Mouse (Mus musculus): ENCODE measurements around the gene Grm3.

- TF ChIP-seq CTCF (IDR thresholded peaks at IDR 0.05; ENCODE audit: borderline replicate concordance, insufficient read depth, low read depth, low read length) (no peak), POLR2A (IDR thresholded peaks at IDR 0.05; ENCODE audit: borderline replicate concordance, insufficient read depth, low read length) (no peak)
Observed at GRCm38 (mm10) chr5:9683204-9683603, 41.8 kb downstream of the Grm3 start.
